Mouse (Mus musculus) thymus, postnatal 0 days (tissue): Measurements from ENCODE around the gene Zfp410. TPM values are rescaled to one million over a fixed set of nuclear protein-coding genes. Genes with fewer than 3 reads are reported as not detected.

Experiments
- DNase-seq: peaks from one replicate; pipeline ENCODE4 v3.0.0-alpha.2; 2015; ENCODE audit warnings: low spot score
- polyA plus RNA-seq: library from polyadenylated mRNA; unstranded; fragments of >200 nt; fragmentation: Nextera tagmentation; extraction: Ambion mirVana; gene quantifications from 2 replicates; pipeline ENCODE4 v1.2.1, GENCODE M21; 2015

Zfp410 gene
- polyA plus RNA-seq, 1 experiment from 2014 or later, result 93.0 TPM

DNA sequence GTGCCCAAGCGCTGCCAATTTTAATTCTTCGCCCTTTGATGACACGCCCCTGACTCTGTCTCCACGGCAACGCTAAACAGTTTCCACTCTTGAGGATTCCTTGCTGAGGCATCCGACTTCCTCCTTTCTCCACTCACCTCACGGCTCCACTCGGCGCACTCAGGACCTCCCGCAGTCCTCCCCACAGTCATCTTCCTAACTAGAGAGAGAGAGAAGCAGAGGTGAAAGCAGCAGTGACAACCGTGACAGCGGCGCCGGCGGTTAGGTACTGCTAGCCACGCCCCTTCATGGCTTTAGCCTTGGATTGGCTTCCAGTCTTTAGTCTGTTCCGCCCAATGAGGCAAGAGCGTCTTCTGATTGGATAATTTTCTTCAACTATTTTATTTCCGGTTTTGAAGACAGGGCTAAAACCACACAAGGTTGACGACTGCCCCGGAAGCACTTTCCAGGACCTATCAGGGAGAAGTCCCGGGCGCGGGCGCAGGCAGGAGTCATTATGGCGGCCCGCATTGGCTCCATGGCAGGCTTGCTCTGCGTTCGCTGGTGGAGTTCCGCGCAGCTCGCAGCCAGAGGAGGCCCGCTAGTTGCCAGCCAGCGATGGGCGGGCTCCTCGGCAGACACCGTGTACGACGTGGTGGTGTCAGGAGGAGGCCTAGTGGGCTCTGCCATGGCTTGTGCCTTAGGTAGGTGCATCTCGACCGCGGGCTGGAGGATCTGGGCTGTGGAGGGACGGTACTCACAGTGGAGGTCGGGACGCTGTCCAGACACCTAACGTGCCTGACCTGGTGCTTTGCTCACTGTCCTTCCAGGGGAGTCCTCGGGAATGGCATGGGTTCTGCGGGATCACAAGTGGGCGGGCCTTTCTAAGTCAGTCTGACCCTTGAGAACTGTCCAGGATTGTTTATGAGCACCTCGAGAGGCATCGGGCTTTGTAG, 45.2 kb downstream of the Zfp410 start, which contains the start of the genes Coq6 and Fam161b:
Coq6 (plus strand) TSS at position 103 of the 935 bp plus-strand sequence.
Fam161b (minus strand) TSS at position 279 of the 935 bp plus-strand sequence.
- peak; percentile 98 for DNase-seq

DNA sequence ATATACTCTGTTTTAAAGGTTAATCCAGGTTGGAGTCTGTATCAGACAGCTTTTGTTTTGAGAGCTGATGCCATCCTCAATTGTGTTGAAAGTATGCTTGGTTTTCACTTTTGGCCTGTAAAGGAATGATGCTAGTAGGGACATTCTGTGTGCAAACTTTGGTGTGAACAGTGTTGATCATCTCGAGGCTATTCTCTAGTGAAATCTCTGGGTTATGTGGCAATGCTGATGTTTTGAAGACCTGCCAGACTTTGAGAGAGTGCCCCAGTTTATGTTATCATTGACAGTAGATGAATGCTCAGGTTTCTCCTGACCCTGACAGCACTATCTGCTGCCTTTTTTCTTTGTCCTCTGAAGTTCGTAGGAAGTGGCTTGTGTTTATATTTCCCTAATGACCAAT, 46.2 kb downstream of the Zfp410 start:
- no peak for DNase-seq

DNA sequence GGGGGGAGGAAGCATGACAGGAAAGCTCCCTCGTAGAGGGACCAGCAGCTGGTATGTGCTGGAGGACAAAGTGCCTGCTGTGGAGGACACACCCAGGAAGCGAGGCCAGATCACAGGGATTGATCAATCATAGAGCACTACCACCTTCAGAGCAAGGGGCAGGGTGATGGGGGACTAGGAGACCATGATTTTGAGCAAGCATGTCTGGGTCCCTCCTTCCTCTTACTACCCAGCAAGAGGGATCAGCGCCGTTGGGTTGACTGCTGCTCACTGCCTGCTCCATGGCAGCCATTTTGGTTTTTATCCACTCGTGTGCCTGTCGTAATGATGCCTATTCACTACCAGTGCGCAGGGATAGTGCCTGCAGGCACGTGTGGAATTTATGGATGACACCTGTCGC, 47.6 kb downstream of the Zfp410 start:
- DNase-seq, result no peak

DNA sequence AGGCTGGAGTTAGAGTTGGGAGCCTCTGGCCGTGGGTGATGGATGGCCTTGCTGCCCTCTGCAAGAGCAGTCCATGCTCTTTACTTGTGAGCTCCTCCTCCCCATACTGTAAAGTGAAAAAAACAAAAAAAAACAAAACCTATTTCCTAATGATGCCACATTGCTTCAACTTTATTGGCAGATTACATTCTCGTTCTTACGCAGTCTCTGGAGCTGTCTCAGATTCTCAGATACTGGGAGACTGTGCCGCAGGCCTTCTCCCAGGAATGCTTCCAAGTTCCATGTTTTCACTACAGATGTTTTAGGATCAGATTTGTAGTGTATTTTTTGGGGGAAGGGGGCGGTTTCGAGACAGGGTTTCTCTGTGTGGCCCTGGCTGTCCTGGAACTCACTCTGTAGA, 48.5 kb downstream of the Zfp410 start:
- DNase-seq, result no peak

DNA sequence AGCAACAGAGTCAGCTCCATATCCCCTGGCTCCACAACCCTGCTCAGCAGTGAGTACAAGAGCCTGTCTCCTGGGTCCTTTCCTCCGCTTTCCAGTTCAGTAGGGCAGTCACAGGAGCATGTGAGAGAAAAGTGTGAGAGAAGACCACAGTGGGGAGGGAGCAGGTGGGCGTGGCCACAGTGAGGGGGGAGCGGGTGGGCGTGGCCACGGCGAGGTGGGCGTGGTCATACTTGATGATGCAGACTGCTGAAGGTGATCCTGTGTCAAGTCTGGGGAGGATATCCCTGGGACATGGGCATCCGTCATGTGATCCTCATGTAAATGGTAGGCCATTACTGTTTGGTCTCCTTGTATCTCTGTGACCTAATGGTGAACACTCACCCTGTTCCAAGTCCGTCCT, 50.3 kb downstream of the Zfp410 start:
- DNase-seq, result no peak

DNA sequence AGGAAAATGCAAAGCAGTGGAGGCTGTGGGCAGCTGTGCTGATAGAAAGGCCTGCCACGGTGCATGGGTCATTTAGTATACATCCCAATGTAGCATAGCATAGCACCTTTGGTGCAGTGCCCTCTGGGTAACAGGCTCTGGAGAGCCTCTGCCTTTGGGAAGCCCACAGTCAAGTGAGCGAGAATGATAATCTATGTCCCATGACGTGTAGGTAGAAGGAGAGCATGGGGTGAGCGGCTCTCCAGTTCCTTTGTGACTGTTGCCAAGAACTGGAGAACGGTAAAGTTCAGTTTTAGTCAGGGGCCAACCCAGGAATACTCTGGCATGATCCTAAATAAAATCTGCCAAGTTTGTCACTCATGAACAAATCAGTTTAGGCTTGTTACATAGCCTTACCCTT, 55.0 kb downstream of the Zfp410 start:
- no peak for DNase-seq

DNA sequence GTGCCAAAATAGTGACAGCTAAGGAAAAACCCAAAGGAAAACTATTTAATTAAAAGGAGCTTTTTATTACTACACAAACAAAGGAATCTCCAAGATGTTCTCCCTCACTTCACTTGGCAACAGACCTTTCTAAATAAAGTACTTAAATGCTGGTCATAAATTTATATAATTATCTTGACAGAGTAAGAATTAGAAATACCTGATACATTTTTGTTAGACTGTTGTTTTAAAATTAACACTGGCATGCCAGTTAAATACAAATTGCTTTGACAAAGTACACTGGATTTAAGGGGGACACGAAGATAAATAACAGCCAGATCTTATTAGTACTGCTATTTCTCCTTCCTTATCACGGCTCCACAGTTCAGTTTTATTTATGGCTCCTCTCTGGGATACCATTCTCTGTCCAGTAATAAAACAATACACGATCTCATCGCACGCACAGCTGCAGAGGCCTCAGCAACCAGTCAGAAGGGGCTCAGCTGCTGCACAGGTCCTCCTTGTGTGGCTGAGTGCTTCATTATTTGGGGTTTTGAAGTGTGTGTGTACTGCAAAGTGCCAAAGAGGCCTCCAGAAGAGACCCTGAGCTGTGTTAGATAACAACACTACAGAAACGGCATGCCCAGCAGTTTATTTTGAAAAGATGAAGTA, 57.3 kb downstream of the Zfp410 start:
- no peak for DNase-seq

DNA sequence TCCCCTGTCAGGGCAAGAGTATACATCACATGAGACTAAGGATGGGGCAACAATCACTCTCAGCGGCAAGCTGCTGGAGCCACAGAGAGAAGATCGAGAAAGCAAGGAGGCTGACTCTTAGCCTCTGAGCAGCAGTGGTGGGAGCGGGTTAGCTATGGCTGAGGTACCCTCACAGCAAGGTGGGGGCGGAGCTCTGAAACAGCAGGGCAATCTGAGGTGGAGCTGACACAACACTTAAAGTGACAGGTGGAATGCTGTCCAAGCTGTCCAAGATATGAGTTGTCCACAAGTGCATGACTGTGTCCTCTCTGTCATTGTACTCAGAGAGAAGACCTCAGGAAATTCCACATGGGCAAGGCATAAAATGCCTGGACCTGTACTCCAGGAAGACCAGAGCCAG, 65.7 kb downstream of the Zfp410 start:
- DNase-seq, result no peak

DNA sequence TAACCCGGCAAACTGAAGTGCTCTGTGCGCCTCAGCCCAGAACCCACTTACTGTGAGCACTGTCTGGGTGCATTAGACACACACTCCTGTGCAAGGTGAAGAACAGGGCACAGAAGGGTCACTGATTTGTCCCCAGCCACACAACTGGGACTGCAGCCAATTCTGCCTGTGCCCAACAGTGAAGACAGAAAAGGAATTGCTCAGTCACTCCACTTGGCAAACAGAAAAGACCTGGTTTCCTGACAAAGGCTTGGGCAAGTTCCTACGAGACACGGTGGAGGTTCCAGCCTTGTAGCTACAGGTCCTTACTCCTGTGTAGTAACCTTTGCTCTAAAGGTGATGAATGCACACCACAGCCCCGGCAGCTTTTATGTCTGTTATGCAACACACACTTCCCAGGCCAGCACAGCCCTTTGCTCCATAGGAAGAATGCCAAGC, 68.0 kb downstream of the Zfp410 start:
- DNase-seq, result no peak

DNA sequence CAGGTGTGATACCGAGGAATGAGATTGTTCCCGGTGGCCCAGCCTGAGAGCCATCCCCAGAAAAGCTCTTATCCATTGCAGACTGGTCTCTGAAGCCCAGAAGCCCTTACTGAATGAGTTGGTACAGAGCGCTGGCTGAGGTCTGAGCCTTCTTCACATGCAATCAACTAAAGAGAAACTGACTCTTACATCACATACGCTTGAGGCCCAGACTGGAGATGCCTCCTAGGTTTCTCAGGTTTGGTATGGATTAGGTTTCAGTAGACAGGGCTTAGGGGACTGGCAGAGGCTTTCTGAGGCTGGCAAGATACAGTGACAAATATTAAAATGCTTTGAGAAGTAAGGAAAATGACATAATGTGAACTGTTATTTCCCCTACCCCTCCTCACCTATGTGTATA, 68.8 kb downstream of the Zfp410 start:
- DNase-seq, result no peak

DNA sequence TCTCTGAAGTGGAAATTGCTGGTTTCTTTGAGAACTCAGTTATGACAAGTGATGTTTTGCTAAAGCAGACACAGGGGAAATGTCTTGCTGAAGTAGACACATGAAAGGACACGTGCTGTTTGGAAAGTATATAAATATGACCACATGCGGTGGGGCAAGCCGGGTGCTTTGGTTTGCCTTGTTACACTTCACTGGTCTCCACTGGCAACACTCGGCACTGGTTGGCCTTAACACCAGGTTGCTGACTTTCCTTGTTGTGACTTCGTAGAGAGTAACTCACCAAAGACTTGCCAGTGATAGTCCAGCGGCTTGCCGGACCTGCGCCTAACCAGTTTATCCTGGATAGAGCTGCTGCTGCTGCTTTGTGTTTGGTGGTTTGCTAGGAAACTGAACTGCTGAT, 71.4 kb downstream of the Zfp410 start:
- DNase-seq, result no peak

DNA sequence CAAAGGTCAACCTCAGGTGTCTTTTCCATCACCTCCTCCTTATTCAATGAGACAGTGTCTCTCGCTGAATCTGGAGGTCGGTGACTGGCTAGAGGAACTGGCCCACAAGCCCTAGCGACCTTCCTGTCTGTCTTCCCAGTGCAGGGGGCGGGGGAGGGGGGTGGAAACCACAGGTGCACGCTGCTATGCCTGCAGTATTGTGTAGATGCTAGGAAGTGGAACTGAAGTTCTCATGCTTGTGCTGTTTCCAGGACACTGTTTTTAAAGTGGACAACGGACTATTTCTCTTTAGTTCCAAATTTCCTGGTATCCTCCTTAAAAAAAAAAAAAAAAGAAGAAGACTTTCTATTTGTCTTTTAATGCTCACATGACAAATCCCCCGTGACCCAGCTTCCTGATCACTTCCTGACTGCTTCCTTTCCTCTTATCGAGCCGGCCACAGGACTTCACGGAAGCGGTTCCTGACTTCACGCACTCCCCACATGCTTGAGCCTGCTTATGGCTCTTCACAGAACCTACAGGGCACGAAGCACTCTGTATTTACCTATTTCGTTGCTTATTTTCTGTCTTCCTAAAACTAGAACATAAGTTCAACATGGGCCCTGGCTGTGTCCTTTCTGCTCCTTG, 72.2 kb downstream of the Zfp410 start:
- DNase-seq, result peak; percentile 53

DNA sequence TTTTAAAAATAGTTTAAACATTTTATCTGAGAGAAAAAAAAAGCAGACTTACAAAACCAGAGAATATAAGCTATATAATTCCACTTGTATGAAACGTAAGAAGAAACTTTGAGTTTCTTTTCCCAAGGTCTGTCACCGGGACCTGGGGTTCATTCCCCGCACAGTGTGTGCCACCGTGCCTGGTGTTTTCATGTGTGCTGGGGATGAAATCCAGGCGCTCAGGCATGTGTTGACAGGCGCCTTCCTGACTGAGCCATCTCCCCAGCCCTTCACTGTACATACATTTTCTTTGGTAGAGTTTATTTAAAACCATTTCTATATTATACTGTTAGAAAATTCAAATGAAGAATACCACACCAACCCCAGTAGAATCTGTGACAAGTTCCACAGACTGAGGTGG, 73.7 kb downstream of the Zfp410 start:
- no peak for DNase-seq

DNA sequence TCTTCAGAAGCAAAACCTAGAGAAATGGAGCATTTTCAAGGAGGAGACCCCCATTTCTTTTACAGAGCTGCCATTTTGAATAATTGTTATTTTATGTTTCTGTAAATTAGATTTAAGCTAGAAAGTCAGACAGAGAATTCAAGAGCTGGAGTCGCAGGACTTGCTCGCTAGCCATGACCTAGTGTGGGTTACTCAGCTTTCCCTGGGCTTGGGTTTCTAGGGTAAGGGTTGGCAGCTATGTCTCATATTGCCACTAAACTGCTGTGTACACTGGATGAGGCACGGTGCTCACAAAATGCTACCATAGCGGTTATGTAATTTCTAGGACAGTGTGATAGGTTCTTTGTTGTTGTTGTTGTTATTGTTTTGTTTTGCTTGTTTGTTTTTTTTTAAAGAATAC, 76.0 kb downstream of the Zfp410 start:
- DNase-seq, result no peak

Other genes with a start within 250 kb of the Zfp410 start
- 1.8 and 1.9 TPM in 2 replicates for gene Acot5, start 247.5 kb upstream of the Zfp410 start, polyA plus RNA-seq
- gene Acot6, start 216.2 kb upstream of the Zfp410 start, polyA plus RNA-seq, result 0.62 and 0.95 TPM in 2 replicates
- gene Dnal1, start 202.5 kb upstream of the Zfp410 start, polyA plus RNA-seq, result 1.6 and 2.1 TPM in 2 replicates
- 0.18 and 0.22 TPM in 2 replicates for gene Pnma1, start 168.4 kb upstream of the Zfp410 start, polyA plus RNA-seq
- 5.1 and 6.3 TPM in 2 replicates for gene Elmsan1, start 98.0 kb upstream of the Zfp410 start, polyA plus RNA-seq
- gene Ptgr2, start 31.6 kb upstream of the Zfp410 start, polyA plus RNA-seq, result 34.7 and 35.7 TPM in 2 replicates
- 30.3 and 36.6 TPM in 2 replicates for gene Coq6, start 44.8 kb downstream of the Zfp410 start, polyA plus RNA-seq
- gene Fam161b, start 45.0 kb downstream of the Zfp410 start, polyA plus RNA-seq, result 1.1 and 1.2 TPM in 2 replicates
- gene Entpd5, start 92.2 kb downstream of the Zfp410 start, polyA plus RNA-seq, result 50.0 and 52.7 TPM in 2 replicates
- 1.7 and 2.8 TPM in 2 replicates for gene Bbof1, start 92.2 kb downstream of the Zfp410 start, polyA plus RNA-seq
- 48.7 and 48.9 TPM in 2 replicates for gene Rnf113a2, start 100.3 kb downstream of the Zfp410 start, polyA plus RNA-seq
- gene Aldh6a1, start 134.2 kb downstream of the Zfp410 start, polyA plus RNA-seq, result 16.0 and 17.3 TPM in 2 replicates
- 22.3 and 24.2 TPM in 2 replicates for gene Lin52, start 134.6 kb downstream of the Zfp410 start, polyA plus RNA-seq